Mouse (Mus musculus) heart, adult 2 months (tissue): ENCODE data around the gene Dbp.
A peak's percentile ranks its signal among the peaks of the same experiment; 100 is the strongest.

Source experiments
- CTCF ChIP-seq: fragments of 200-600 bp; IDR thresholded peaks from 2 replicates; pipeline ENCODE4 v1.8.1; 2022; ENCODE audit warnings: antibody characterized with exemption, mild to moderate bottlenecking, moderate library complexity
- POLR2A ChIP-seq: fragments of 200-500 bp; IDR thresholded peaks from 2 replicates; pipeline ENCODE4 v1.6.1; 2011; ENCODE audit warnings: mild to moderate bottlenecking, low read depth, low read length, control low read depth; ENCODE audit not compliant: insufficient read depth

- TF ChIP-seq POLR2A (peak; percentile 57), CTCF (no peak)
These were observed 6.6 kb downstream of the Dbp start for GRCm38 (mm10) chr7:45711316-45712021.
